8 mouse cellular contexts compared by ENCODE assay signal in genomic region chrX:134686267-134686666, GRCm38 (mm10). TPM values are rescaled to one million over a fixed set of nuclear protein-coding genes. Genes with fewer than 3 reads are reported as not detected.
DNase-seq lines count a peak whose midpoint lies in the region; ATAC-seq and TF ChIP-seq lines count a peak whose summit lies in the region.

Gene Armcx4, plus strand, starts transcription at chrX:134686519.

- peak within 1 kb of the TSS; percentile 52 for H3K4me3 ChIP-seq in hindbrain, embryonic 12.5 days
- peak within 1 kb of the TSS; percentile 57 for H3K4me3 ChIP-seq in lung, embryonic 14.5 days (ENCODE audit: low read depth, low read length)

- H3K4me2 ChIP-seq in hindbrain, embryonic 12.5 days (replicated peaks), result peak within 1 kb of the TSS; percentile 62
- peak within 1 kb of the TSS; percentile 63 for H3K4me2 ChIP-seq in lung, embryonic 14.5 days

- H3K9ac ChIP-seq in hindbrain, embryonic 12.5 days, result peak within 1 kb of the TSS; percentile 77
- H3K9ac ChIP-seq in lung, embryonic 14.5 days, result peak within 1 kb of the TSS; percentile 74

- peak; percentile 97 for ATAC-seq in hindbrain, embryonic 12.5 days (ENCODE audit: low FRiP score)
- ATAC-seq in lung, embryonic 14.5 days (ENCODE audit: insufficient read depth), result peak; percentile 96

- peak; percentile 38; the same call in 1 of the 2 replicates for TF ChIP-seq CTCF in lung, embryonic 14.5 days (IDR thresholded peaks at IDR 0.05; ENCODE audit: low read depth)

- peak within 1 kb of the TSS; percentile 92 for H3K27ac ChIP-seq in hindbrain, embryonic 12.5 days
- peak within 1 kb of the TSS; percentile 94 for H3K27ac ChIP-seq in lung, embryonic 14.5 days (ENCODE audit: low read depth)

- no peaks in the 10 kb centered on the region for H3K9me3 ChIP-seq in hindbrain, embryonic 12.5 days (replicated peaks)
- H3K9me3 ChIP-seq in lung, embryonic 14.5 days (ENCODE audit: low read depth, low read length), result no peaks in the 10 kb centered on the region

- H3K36me3 ChIP-seq in hindbrain, embryonic 12.5 days, result peaks cover 27% of the 10 kb centered on the region
- H3K36me3 ChIP-seq in lung, embryonic 14.5 days (ENCODE audit: insufficient read depth), result peaks cover 30% of the 10 kb centered on the region; the same call in 1 of the 2 replicates

- WGBS in hindbrain, embryonic 12.5 days, result 17% methylated on average over 18 of the region's 33 CpGs
- WGBS in lung, embryonic 14.5 days, result 24% methylated on average over 30 of the region's 33 CpGs

- peaks cover 3% of the 10 kb centered on the region; the same call in 1 of the 2 replicates for H3K4me1 ChIP-seq in hindbrain, embryonic 12.5 days
- H3K4me1 ChIP-seq in lung, embryonic 14.5 days (ENCODE audit: insufficient read depth), result no peaks in the 10 kb centered on the region

- peak; percentile 36 for DNase-seq in WW6 (ENCODE audit: low read depth, low spot score)
- DNase-seq in cerebellum, postnatal 10 days, result peak; percentile 90 to 94
- DNase-seq in frontal cortex, postnatal 25 days (ENCODE audit: low spot score in 2 of 2), result peak; percentile 27 to 46
- peak; percentile 74 for DNase-seq in layer of hippocampus, adult 9-11 months
- DNase-seq in lung, embryonic 14.5 days, result peak; percentile 85
- peak; percentile 38 for DNase-seq in ovary, adult 18-20 months (ENCODE audit: low spot score)
- peak; percentile 45 for DNase-seq in thymus, postnatal 25 days

- H3K27me3 ChIP-seq in hindbrain, embryonic 12.5 days, result peaks cover 9% of the 10 kb centered on the region; the same call in 1 of the 2 replicates
- H3K27me3 ChIP-seq in lung, embryonic 14.5 days (ENCODE audit: insufficient read depth, low read length), result no peaks in the 10 kb centered on the region

RNA-seq across cellular contexts. Expression of gene Armcx4, which starts in this region (rescaled TPM):
- polyA plus RNA-seq in hindbrain, embryonic 12.5 days (2016; fragmentation: Nextera tagmentation; extraction: Ambion mirVana), result 7.2 and 7.5 TPM in 2 replicates
- 6.3 and 6.9 TPM in 2 replicates for polyA plus RNA-seq in lung, embryonic 14.5 days (2014; fragmentation: Nextera tagmentation; extraction: Ambion mirVana)

Comparison
In these comparisons a context has a peak if more than half of its experiments do, and no peak if none do; other contexts are left out.
1. Peak in every context shown above with its lines: DNase-seq, ATAC-seq, H3K4me3 ChIP-seq and H3K27ac ChIP-seq.
2. DNase-seq: peak in every context shown above with its lines; median percentile 92 in cerebellum, postnatal 10 days; 85 in lung, embryonic 14.5 days; 74 in layer of hippocampus, adult 9-11 months; 45 in thymus, postnatal 25 days; 38 in ovary, adult 18-20 months; 36 in frontal cortex, postnatal 25 days; 36 in WW6.